Mouse (Mus musculus) MEL (cell line): ENCODE data around the gene Gpr137c. TPM values are rescaled to one million over a fixed set of nuclear protein-coding genes. Genes with fewer than 3 reads are reported as not detected.

ENCODE experiments used
- DNase-seq: peaks from one replicate; pipeline ENCODE4 v3.0.0; 2011; ENCODE audit warnings: low read depth, low spot score
- H3K27ac ChIP-seq: 2 replicates; pipeline ENCODE4 v1.5.1; 2012; ENCODE audit warnings: low read depth, mild to moderate bottlenecking, control low read depth, low read length, moderate library complexity; ENCODE audit not compliant: control insufficient read depth
- H3K27me3 ChIP-seq, 2 experiments: fragments of 150-350 bp in 1 of 2; sonication (generic) in 1 of 2; 2 replicates each; pipeline ENCODE4 v1.6.1; 2012; ENCODE audit warnings: low read length in 2 of 2, mild to moderate bottlenecking in 2 of 2, improper control_type of control experiment in 1 of 2, moderate library complexity in 1 of 2; ENCODE audit not compliant: insufficient read depth in 2 of 2, control insufficient read depth in 1 of 2
- H3K36me3 ChIP-seq, 2 experiments: 2 replicates each; pipeline ENCODE4 v1.6.1; 2012 to 2014; ENCODE audit warnings: low read length in 2 of 2, improper control_type of control experiment in 1 of 2, inconsistent platforms in 1 of 2, mild to moderate bottlenecking in 1 of 2; ENCODE audit not compliant: insufficient read depth in 2 of 2, control insufficient read depth in 1 of 2
- H3K4me1 ChIP-seq, 2 experiments: fragments of 150-350 bp in 1 of 2; sonication (generic) in 1 of 2; 2 replicates each; pipeline ENCODE4 v1.6.1; 2012; ENCODE audit warnings: low read length in 2 of 2, improper control_type of control experiment in 1 of 2, mild to moderate bottlenecking in 1 of 2; ENCODE audit not compliant: insufficient read depth in 2 of 2, control insufficient read depth in 1 of 2
- H3K4me3 ChIP-seq, 2 experiments: fragments of 150-350 bp in 1 of 2; sonication (generic) in 1 of 2; 2 replicates each; pipeline ENCODE4 v1.5.1; 2012; ENCODE audit warnings: low read depth in 2 of 2, low read length in 2 of 2, mild to moderate bottlenecking in 2 of 2, moderate library complexity in 2 of 2, control low read depth in 1 of 2, improper control_type of control experiment in 1 of 2; ENCODE audit not compliant: control insufficient read depth in 1 of 2, insufficient read depth in 1 of 2
- H3K79me2 ChIP-seq: 2 replicates; pipeline ENCODE4 v1.6.1; 2012; ENCODE audit warnings: mild to moderate bottlenecking, low read length, moderate library complexity; ENCODE audit not compliant: control insufficient read depth, poor library complexity, insufficient read depth
- H3K9ac ChIP-seq: 2 replicates; pipeline ENCODE4 v1.6.1; 2012; ENCODE audit warnings: low read depth, mild to moderate bottlenecking, control low read depth, low read length, moderate library complexity; ENCODE audit not compliant: control insufficient read depth, poor library complexity, severe bottlenecking
- H3K9me3 ChIP-seq: fragments of 150-350 bp; sonication (generic); replicated peaks from 2 replicates; pipeline ENCODE4 v1.6.1; 2012; ENCODE audit warnings: mild to moderate bottlenecking, low read length, improper control_type of control experiment, moderate library complexity; ENCODE audit not compliant: insufficient read depth
- CHD1 ChIP-seq: IDR thresholded peaks from 2 replicates; pipeline ENCODE4 v1.6.1; 2012; ENCODE audit warnings: low read depth, mild to moderate bottlenecking, inconsistent platforms, low read length, improper control_type of control experiment
- CTCF ChIP-seq, 3 experiments: IDR thresholded peaks in 2 of 3; conservative IDR thresholded peaks in 1 of 3; 2 replicates each; pipeline ENCODE4 v1.5.1; 2011 to 2012; ENCODE audit warnings: low read length in 3 of 3, low read depth in 2 of 3, mild to moderate bottlenecking in 2 of 3, improper control_type of control experiment in 1 of 3, inconsistent platforms in 1 of 3, mixed read lengths in 1 of 3, moderate library complexity in 1 of 3; ENCODE audit not compliant: control insufficient read depth in 1 of 3, insufficient read depth in 1 of 3, poor library complexity in 1 of 3, severe bottlenecking in 1 of 3
- EP300 ChIP-seq, 2 experiments: IDR thresholded peaks; 2 replicates each; pipeline ENCODE4 v1.6.1; 2011; ENCODE audit warnings: improper control_type of control experiment in 2 of 2, low read length in 2 of 2, low read depth in 1 of 2, mild to moderate bottlenecking in 1 of 2
- ETS1 ChIP-seq: IDR thresholded peaks from 2 replicates; pipeline ENCODE4 v1.6.1; 2012; ENCODE audit warnings: low read depth, mild to moderate bottlenecking, inconsistent platforms, low read length, improper control_type of control experiment, moderate library complexity
- HCFC1 ChIP-seq: IDR thresholded peaks from 2 replicates; pipeline ENCODE4 v1.6.1; 2012; ENCODE audit warnings: low read depth, mild to moderate bottlenecking, inconsistent platforms, low read length, improper control_type of control experiment, moderate library complexity
- JUND ChIP-seq: IDR thresholded peaks from 2 replicates; pipeline ENCODE4 v1.6.1; 2011; ENCODE audit warnings: low read depth, mild to moderate bottlenecking, improper control_type of control experiment, low read length
- MEF2A ChIP-seq: IDR thresholded peaks from 2 replicates; pipeline ENCODE4 v1.6.1; 2014; ENCODE audit warnings: low read depth, mild to moderate bottlenecking, inconsistent platforms, low read length, improper control_type of control experiment; ENCODE audit not compliant: poor library complexity, insufficient replicate concordance, severe bottlenecking; ENCODE audit errors: extremely low read depth
- NRF1 ChIP-seq: IDR thresholded peaks from 2 replicates; pipeline ENCODE4 v1.6.1; 2014; ENCODE audit warnings: low read depth, mild to moderate bottlenecking, inconsistent platforms, low read length, improper control_type of control experiment, moderate library complexity; ENCODE audit not compliant: poor library complexity, insufficient read depth, severe bottlenecking
- POLR2A ChIP-seq, 2 experiments: IDR thresholded peaks; 2 replicates each; pipeline ENCODE4 v1.6.1; 2011 to 2012; ENCODE audit warnings: low read length in 2 of 2, mild to moderate bottlenecking in 2 of 2, control low read depth in 1 of 2, improper control_type of control experiment in 1 of 2, low read depth in 1 of 2, moderate library complexity in 1 of 2; ENCODE audit not compliant: control insufficient read depth in 1 of 2, insufficient read depth in 1 of 2, poor library complexity in 1 of 2
- POLR2AphosphoS2 ChIP-seq: IDR thresholded peaks from 2 replicates; pipeline ENCODE4 v1.6.1; 2011; ENCODE audit warnings: low read length, improper control_type of control experiment
- POLR2AphosphoS5 ChIP-seq: IDR thresholded peaks from 2 replicates; pipeline ENCODE4 v1.6.1; 2012; ENCODE audit warnings: low read depth, borderline replicate concordance, mild to moderate bottlenecking, inconsistent platforms, low read length, moderate library complexity, mixed read lengths
- RAD21 ChIP-seq: IDR thresholded peaks from 2 replicates; pipeline ENCODE4 v1.6.1; 2011; ENCODE audit warnings: mild to moderate bottlenecking, low read depth, low read length, improper control_type of control experiment
- SMC3 ChIP-seq: IDR thresholded peaks from 2 replicates; pipeline ENCODE4 v1.6.1; 2011; ENCODE audit warnings: low read depth, low read length, improper control_type of control experiment
- TBP ChIP-seq: IDR thresholded peaks from 2 replicates; pipeline ENCODE4 v1.8.0; 2011; ENCODE audit warnings: low read depth, low read length, improper control_type of control experiment
- TCF12 ChIP-seq: IDR thresholded peaks from 2 replicates; pipeline ENCODE4 v1.6.1; 2014; ENCODE audit warnings: low read depth, mild to moderate bottlenecking, inconsistent platforms, low read length, improper control_type of control experiment, moderate library complexity
- UBTF ChIP-seq: IDR thresholded peaks from 2 replicates; pipeline ENCODE4 v1.6.1; 2012; ENCODE audit warnings: low read depth, mild to moderate bottlenecking, inconsistent platforms, low read length, improper control_type of control experiment, moderate library complexity, borderline replicate concordance; ENCODE audit not compliant: insufficient read depth
- ZC3H11A ChIP-seq: IDR thresholded peaks from 2 replicates; pipeline ENCODE4 v1.6.1; 2012; ENCODE audit warnings: low read depth, mild to moderate bottlenecking, inconsistent platforms, low read length, improper control_type of control experiment
- ZKSCAN1 ChIP-seq: IDR thresholded peaks from 2 replicates; pipeline ENCODE4 v1.6.1; 2012; ENCODE audit warnings: low read depth, mild to moderate bottlenecking, inconsistent platforms, low read length, improper control_type of control experiment, moderate library complexity
- ZMIZ1 ChIP-seq: IDR thresholded peaks from 2 replicates; pipeline ENCODE4 v1.6.1; 2012; ENCODE audit warnings: low read depth, mild to moderate bottlenecking, inconsistent platforms, low read length, improper control_type of control experiment, moderate library complexity
- ZNF384 ChIP-seq: IDR thresholded peaks from 2 replicates; pipeline ENCODE4 v1.6.1; 2012; ENCODE audit warnings: low read depth, mild to moderate bottlenecking, inconsistent platforms, low read length, improper control_type of control experiment
- polyA plus RNA-seq, 2 experiments: library from polyadenylated mRNA; stranded (reverse) in 1 of 2; unstranded in 1 of 2; fragments of >175 nt in 1 of 2; fragments of >200 nt in 1 of 2; gene quantifications; 2 replicates each; pipeline versions ENCODE4 v1.2.1 to v1.2.4; 2012; ENCODE audit warnings: low replicate concordance in 2 of 2, low read depth in 1 of 2; ENCODE audit not compliant: insufficient read length in 2 of 2, insufficient read depth in 1 of 2, missing spikeins in 1 of 2
- total RNA-seq: library from RNA; depleted of rRNA; stranded (reverse); fragments of 300-350 nt; gene quantifications from 2 replicates; pipeline ENCODE4 v1.2.3, GENCODE M21; 2012

Gene Gpr137c
- total and polyA plus RNA-seq, 3 experiments, result 0.01 TPM; not detected in 2

DNA sequence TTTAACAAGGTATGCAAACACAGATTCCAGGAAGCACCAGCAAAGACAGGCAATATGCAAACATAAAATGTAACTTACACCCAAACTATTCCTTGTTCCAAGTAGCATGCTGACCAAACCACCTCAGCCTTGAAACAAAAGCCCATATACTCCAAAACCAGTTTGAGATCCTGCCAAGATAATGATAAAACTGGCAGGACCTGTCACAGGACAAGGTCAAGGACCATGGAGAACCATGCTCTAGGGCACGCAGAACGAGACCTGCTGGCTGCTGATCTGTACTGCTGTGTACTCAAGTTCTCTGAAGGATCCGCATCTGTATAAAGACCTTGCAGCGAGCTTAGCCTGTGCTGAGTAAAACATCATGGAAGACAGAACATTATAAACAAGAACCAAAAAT, 1.8 kb upstream of the Gpr137c start:
- H3K27me3 ChIP-seq, result no peaks in the 10 kb centered on the region

DNA sequence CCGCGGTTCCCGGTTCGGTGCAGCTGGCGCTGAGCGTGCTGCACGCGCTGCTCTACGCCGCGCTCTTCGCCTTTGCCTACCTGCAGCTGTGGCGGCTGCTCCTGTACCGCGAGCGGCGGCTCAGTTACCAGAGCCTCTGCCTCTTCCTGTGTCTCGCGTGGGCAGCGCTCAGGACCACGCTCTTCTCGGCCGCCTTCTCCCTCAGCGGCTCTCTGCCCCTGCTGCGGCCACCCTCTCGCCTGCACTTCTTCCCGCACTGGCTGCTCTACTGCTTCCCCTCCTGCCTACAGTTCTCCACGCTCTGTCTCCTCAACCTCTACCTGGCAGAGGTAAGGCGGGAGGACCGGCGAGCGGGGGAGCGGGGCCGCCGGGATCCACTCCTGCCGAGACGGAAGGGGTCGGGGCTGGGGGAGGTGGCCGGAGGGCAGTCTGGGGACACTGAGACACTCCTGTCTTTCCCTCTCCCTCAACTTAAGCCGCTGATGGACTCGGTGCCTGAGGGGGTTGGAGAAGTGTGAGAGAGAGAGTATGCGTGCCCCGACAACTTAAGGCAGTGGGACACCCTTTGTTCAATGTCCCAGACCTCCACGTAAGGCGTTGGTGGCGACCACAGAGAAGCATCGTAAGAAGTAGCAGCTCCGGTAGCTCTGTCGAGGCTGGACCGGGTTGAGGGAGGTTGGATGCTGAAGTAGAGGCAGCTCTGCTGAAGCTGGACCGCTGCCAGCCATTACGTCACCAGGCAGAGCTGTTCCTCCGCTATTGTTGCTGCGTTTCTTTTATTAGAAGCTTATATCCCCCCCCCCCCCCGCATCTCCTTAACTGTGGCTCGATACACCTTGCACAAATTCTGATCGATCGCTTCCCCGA, 806 bp downstream of the Gpr137c start, which contains the start of gene Txndc16:
Gene Txndc16, minus strand, starts transcription at position 239 of the 867 bp plus-strand sequence.
- H3K27me3 ChIP-seq, result peaks cover 0 to 6% of the 10 kb centered on the region in 2 experiments; a peak in 2 of 4 replicates
- no peak within 1 kb of the TSS for H3K27ac ChIP-seq
- H3K36me3 ChIP-seq, result no peaks in the 10 kb centered on the region
- H3K79me2 ChIP-seq, result no peaks in the 10 kb centered on the region
- no peaks in the 10 kb centered on the region for H3K9me3 ChIP-seq
- no peak within 1 kb of the TSS for H3K4me3 ChIP-seq
- TF ChIP-seq HCFC1 (no peak), ETS1 (no peak), POLR2A (IDR thresholded peaks at IDR 0.05; ENCODE audit: control insufficient read depth in 1 of 2, insufficient read depth in 1 of 2, low read depth in 1 of 2, low read length in 2 of 2, poor library complexity in 1 of 2) (no peak), CHD1 (no peak), ZC3H11A (no peak), MEF2A (no peak), RAD21 (no peak), POLR2AphosphoS5 (no peak), EP300 (IDR thresholded peaks at IDR 0.05; ENCODE audit: low read depth in 1 of 2, low read length in 2 of 2) (no peak), ZMIZ1 (no peak), ZKSCAN1 (no peak), JUND (no peak), TBP (no peak), CTCF (IDR thresholded peaks at IDR 0.05 in 2 of 3, conservative IDR thresholded peaks at IDR 0.05 in 1 of 3; ENCODE audit: control insufficient read depth in 1 of 3, insufficient read depth in 1 of 3, low read depth in 2 of 3, low read length in 3 of 3, poor library complexity in 1 of 3, severe bottlenecking in 1 of 3) (no peak)
- DNase-seq, result no peak
- no peaks in the 10 kb centered on the region for H3K4me1 ChIP-seq
- no peak within 1 kb of the TSS for H3K9ac ChIP-seq

More for the DNA sequence above, 1.8 kb upstream of the Gpr137c start:
- Histone ChIP-seq H3K79me2 (no peaks in the 10 kb centered on the region), H3K4me3 (no peak overlapping the region), H3K4me1 (no peaks in the 10 kb centered on the region), H3K9ac (no peak overlapping the region), H3K9me3 (no peaks in the 10 kb centered on the region), H3K36me3 (no peaks in the 10 kb centered on the region), H3K27ac (no peak overlapping the region)
- DNase-seq, result no peak
- TF ChIP-seq UBTF (no peak), ZC3H11A (no peak), POLR2AphosphoS2 (no peak), ZNF384 (no peak), ZMIZ1 (no peak), TBP (no peak), NRF1 (no peak), ZKSCAN1 (no peak), SMC3 (no peak), TCF12 (no peak)
- TF ChIP-seq, all 39 proteins: peak for 0
